Mouse (Mus musculus): ENCODE measurements around the gene Mcf2l.

DNA sequence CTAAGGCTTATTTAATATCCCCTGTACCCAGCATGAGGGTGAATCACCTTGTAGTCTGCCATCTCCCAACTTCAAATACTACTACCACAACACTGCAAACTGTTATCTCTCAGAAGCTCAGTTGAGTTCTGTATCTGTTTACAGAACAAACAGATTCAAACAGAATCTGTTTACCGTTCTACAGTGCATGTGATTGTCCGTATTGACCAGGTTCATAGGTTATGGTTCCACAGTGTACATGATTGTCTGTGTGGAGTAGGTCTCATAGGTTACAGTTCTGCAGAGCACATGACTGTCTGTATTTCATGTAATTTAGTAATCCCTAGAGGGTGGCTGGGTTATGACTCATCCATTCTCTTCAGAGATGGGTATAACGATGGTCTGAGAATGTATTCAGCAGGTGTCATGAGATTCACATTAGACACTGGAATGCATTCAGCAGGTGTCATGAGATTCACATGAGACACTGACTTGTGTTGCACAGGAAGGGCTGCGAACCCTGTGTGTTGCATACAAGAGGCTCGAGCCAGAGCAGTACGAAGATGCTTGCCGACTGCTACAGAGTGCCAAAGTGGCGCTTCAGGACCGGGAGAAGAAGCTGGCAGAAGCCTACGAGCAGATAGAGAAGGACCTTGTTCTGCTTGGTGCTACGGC lies 31.1 kb upstream of the Mcf2l start:
- TF ChIP-seq CTCF (IDR thresholded peaks at IDR 0.05; ENCODE audit: low read depth) (no peak), EP300 (IDR thresholded peaks at IDR 0.05; ENCODE audit: low read depth) (no peak)
